Mouse (Mus musculus) ES-E14 (cell line): ENCODE results near the gene Btrc.
"Not testable (repeated sequence)": the region's sequence is repeated elsewhere in the genome, so short reads cannot be mapped to it uniquely, and the experiment has no call there.

Source experiments
- HCFC1 ChIP-seq: IDR thresholded peaks from 2 replicates; pipeline ENCODE4 v1.6.1; 2012; ENCODE audit warnings: low read length, inconsistent platforms, borderline replicate concordance; ENCODE audit not compliant: insufficient read depth
- MAFK ChIP-seq: IDR thresholded peaks from 2 replicates; pipeline ENCODE4 v1.6.1; 2014; ENCODE audit warnings: mild to moderate bottlenecking, low read depth, low read length, inconsistent platforms; ENCODE audit not compliant: insufficient read depth
- ZC3H11A ChIP-seq: IDR thresholded peaks from 2 replicates; pipeline ENCODE4 v1.6.1; 2012; ENCODE audit warnings: low read depth, mild to moderate bottlenecking, inconsistent platforms, low read length, borderline replicate concordance
- ZNF384 ChIP-seq: IDR thresholded peaks from 2 replicates; pipeline ENCODE4 v1.6.1; 2012; ENCODE audit warnings: low read depth, low read length, inconsistent platforms

DNA sequence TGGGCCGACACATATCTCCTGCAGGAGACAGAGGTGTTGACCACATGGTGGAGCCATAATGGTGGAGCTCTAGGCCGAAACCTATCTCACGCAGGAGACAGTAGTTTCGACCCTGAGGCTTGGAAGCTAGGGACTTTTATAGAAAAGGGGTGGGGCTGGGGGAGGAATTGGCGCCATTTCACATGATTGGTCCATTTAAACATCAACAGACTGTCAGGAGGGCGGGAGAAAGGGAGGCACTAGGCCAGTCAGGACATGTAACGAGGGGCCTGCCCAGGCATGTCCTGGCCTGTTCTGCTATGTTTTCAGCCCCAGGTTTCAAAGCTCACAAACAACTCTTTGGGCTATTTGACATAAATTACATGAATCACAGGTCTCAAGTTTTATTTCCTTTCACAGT lies 10.8 kb upstream of the Btrc start:
- not testable (repeated sequence) for TF ChIP-seq ZNF384, HCFC1, MAFK, ZC3H11A
